Mouse (Mus musculus) spleen, adult 18-20 months (tissue): ENCODE measurements around the gene Fbxo44.

Experiments used
- DNase-seq, 2 experiments: peaks; one replicate each; pipeline ENCODE4 v3.0.0; 2022; ENCODE audit warnings: mixed read lengths in 2 of 2

Gene Fbxo44

GRCm38 (mm10) chr4:148164461-148164860 is 4.2 kb upstream of the Fbxo44 start:
- no peak for DNase-seq

- peak; percentile 61 to 71 for DNase-seq
Observed at GRCm38 (mm10) chr4:148164002-148164439, 3.7 kb upstream of the Fbxo44 start.

GRCm38 (mm10) chr4:148159544-148160435 is 492 bp downstream of the Fbxo44 start:
- peak; percentile 84 to 93 for DNase-seq

DNA sequence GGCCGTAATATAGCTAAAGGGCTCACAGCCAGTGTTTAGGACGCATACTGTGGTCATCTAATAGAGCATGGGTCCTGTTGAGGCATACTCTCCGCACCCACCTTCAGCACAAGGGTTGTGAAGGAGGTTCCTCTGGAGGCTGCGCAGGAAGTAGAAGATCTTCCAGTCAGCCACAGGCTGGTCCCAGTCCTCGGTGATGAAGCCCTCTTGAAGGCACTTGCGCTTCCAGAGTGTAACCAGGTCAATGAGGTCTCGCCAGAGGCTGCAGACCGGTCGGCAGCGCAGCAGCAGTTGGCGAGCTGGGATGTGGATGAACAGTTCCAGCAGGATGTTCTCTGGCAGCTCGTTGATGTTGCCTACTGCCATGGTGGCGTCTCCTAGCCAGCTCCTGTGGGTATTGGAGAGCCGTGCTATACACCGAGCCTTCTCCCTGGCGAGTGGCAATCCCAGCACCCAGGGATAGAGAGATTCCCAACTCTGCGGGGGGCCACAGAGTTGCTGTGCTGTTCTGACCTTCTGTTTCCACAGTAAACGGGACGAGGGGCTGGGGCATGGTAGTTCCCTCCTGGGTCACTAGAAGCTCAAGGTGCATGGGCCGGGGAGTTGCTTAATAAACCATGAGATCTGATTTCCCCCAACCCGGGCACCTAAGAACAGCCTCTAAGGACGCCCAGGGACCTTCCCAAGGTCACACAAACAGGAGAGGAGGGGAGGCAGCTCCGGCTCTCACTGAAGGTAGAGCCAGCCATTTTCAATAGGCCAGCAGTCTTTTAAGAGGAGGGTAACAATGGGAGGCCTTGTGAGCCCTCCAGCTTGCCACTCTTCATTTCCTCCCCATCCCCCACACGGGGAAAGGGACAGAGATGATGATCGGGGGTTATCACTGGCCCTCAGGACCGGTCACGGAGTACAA is 1.6 kb downstream of the Fbxo44 start:
- DNase-seq: no peak

- DNase-seq: no peak
Observed at GRCm38 (mm10) chr4:148154982-148155381, 5.3 kb downstream of the Fbxo44 start.

DNA sequence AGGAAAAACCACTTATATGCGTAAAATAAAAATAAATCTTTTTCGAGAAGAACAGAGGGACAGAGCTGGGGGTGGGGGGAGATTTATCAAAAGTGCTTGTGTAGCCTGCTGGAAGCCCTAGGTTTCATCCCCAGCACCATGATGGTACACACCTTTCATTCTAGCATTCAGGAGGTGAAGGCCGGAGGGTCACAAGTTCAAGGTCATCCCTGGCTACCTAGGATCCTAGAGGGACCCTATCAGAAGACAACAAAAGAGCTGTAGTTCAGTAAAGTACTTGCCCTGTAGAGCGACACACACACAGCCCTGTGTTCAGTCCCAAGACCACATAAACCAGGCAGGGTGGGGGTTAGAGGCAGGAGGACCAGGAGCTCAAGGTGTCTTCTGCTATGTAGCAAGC is 6.3 kb downstream of the Fbxo44 start:
- DNase-seq: no peak

- no peak for DNase-seq
Observed at GRCm38 (mm10) chr4:148152547-148152946, 7.7 kb downstream of the Fbxo44 start.

DNA sequence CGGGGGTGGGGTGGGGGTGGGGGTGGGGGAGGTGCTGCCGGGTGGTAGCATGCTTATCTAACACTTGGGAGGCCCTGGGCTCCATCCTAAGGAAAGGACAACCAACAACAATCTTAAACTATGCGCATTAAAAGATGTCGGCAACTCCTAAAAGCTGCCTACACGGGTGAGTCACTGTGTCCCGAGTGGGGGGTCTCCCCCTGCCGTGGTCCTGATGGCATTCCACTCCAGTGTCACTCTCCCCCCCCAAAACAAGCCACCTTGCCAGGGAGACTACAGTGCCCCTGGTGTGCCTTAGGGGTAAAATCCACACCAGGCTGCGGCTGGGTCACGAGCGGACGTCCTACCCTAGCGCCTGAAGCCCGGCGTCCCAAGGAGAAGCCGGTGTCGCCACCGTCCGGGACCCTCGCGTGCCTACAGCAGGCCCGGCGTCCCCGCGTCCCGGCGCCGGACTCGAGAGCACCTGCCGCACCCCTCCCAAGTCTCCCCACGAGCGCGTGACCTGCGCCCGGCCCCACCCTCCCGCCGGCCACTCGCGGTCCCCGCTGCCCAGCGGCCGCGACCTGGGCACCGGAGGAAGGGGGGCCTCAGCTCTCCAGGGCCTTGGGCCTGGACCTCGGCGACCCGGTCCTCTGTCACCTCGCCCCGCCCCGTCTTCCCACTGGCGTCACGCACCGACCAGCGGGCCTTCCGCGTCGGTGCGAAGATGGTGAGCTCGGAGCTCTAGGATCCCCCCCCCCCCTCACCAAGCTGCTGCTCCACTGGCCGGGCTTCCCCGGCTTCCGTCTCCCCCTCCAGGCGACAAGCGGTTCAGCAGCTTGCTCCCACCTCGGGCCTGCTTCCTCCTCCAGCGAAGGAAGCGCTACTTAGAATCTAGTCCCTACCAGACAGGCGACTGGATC is 8.8 kb downstream of the Fbxo44 start, which contains the start of gene Fbxo6:
Gene Fbxo6, minus strand, starts transcription at position 874 of the 902 bp plus-strand sequence.
- DNase-seq: peak; percentile 72 to 74

DNA sequence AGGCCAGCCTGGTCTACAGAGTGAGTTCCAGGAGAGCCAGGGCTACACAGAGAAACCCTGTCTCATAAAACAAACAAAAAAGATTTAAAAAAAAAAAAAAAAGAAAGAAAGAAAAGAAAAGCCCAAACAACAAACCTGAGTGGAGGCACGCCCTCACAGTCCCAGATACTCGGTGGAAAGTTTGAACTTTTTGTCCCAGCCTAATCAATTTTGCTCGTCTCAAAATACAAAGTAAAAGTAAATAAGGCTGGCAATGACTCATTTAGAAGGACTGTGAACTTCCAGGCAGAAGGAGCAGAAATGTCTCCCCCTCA is 9.4 kb downstream of the Fbxo44 start:
- DNase-seq: no peak

GRCm38 (mm10) chr4:148150242-148150641 is 10.0 kb downstream of the Fbxo44 start:
- no peak for DNase-seq

GRCm38 (mm10) chr4:148149540-148149939 is 10.7 kb downstream of the Fbxo44 start:
- DNase-seq: no peak

GRCm38 (mm10) chr4:148147714-148148113 is 12.6 kb downstream of the Fbxo44 start:
- DNase-seq: no peak

DNA sequence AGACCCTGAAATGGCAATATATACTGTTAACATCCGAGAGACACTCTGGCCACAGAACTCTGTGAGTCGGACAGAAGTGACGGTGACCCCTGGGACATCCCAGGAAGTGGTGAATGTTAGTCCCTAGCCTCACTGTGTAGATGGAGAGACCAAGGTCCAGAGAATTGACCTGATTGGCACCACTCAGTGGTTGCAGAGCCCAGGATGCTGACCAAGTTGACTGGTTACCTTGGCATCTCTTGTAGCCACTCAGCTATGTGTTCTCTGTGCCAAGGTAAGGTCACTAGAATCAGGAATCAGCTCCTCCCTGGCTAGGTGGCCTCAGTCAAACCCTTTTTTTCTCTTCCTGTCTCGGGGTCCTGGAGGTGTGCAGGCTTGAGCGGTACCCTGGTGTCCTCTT is 16.6 kb downstream of the Fbxo44 start:
- DNase-seq: no peak

DNA sequence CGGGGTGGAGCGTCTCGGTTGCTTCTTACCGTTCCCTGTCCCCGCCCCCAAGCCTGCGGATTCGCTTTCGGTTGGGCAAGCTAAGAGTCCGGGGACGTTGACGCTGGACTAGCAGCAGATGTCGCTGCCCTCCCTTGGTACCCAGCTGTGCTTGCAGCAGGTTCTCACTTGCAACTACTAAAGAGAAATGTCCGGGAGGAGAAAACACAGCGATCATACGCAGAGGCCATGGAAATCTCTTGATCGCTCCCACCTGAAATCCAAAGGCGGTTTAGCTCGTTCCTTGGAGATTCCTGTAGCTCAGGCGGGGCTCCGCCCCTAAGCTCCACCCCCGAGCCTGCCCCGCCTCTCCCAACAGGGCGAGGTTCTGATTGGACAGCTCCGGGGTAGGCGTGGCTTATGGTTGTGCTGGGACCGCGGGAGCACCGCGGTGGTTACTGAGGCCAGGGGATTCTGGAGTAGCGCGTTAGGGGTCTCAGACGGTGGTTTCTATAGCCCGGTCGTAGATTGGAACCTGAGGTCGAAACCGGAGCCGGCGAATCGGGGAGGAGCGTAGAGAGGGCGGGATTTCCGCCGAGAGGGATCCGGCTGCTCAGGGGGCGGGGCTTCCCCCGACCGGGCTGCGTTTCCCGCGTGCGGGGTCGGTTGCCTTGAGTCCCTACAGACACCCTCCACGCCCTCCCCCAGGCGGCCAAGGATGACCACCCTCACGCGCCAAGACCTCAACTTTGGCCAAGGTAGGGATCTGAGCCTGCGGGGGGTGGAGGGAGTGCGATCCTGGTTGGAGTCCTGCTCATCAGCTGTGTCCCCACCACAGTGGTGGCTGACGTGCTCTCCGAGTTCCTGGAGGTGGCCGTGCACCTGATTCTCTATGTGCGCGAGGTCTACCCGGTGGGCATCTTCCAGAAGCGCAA is 19.9 kb downstream of the Fbxo44 start:
- peak; percentile 88 to 93 for DNase-seq

GRCm38 (mm10) chr4:148139767-148140097 is 20.6 kb downstream of the Fbxo44 start:
- DNase-seq: no peak

GRCm38 (mm10) chr4:148137503-148137902 is 22.8 kb downstream of the Fbxo44 start:
- no peak for DNase-seq

GRCm38 (mm10) chr4:148134988-148135387 is 25.3 kb downstream of the Fbxo44 start:
- no peak for DNase-seq

- DNase-seq: no peak
Observed at GRCm38 (mm10) chr4:148131497-148132081, 28.7 kb downstream of the Fbxo44 start.

DNA sequence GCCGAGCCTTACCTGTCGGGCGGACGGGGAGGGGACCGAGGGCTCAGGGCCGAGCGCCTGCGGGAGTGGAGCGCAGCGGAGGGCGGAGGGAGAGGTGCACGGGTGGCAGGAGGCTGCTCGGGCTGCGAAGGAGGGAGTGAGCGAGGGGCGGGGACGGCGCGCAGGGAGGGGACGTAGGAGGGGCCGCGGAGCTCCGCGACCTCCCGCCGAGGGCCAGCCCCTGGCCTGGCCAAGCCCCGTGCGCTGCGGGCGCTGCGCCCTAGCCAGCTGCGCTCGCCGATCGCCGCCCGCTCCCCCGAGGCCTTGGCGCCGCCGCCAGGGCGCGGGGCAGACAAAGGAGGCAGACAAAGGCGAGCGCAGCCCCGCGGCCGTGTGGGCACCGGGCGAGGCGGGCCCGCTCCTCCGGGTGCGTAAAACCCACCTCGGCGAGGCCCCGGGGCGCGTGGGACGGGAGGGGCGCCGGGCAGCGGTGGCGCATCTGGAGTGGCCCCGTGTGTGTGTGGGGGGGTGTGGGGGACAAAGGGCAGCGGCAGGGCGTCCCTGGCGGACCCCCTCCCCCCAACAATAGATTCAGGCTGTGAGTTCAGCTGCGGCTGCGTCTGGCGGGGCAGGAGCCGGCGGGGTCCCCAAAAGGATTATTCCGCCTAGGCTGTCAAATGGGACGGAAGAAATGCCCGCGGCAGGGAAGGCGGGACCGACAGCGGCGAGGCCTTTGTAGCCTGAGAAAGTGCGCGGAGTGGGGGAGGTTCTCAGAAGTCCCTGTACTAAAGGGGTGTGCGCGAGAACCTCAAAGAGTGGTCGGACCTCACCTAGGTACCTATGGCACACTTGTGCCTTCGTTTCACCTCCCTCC is 29.5 kb downstream of the Fbxo44 start, which contains the start of gene Draxin:
Gene Draxin, minus strand, starts transcription at position 138 of the 853 bp plus-strand sequence.
- no peak for DNase-seq

- no peak for DNase-seq
Observed at GRCm38 (mm10) chr4:148130133-148130532, 30.1 kb downstream of the Fbxo44 start, which contains the start of gene Mad2l2. Gene Mad2l2 (plus strand): TSS chr4:148130384.
